Mouse (Mus musculus) left cerebral cortex, adult 2 months (tissue): Measurements from ENCODE around the gene Olfr1411. TPM values are rescaled to one million over a fixed set of nuclear protein-coding genes. Genes with fewer than 3 reads are reported as not detected.

Experiments
- DNase-seq, 2 experiments: peaks; one replicate each; pipeline ENCODE4 v3.0.0; 2021 to 2022; ENCODE audit warnings: low spot score in 2 of 2, mixed read lengths in 1 of 2; ENCODE audit errors: extremely low spot score in 1 of 2
- H3K27ac ChIP-seq: fragments of 200-600 bp; 2 replicates; pipeline ENCODE4 v1.8.1; 2022
- H3K4me3 ChIP-seq: fragments of 200-600 bp; 2 replicates; pipeline ENCODE4 v1.8.1; 2022
- CTCF ChIP-seq: fragments of 200-600 bp; IDR thresholded peaks from 2 replicates; pipeline ENCODE4 v1.8.1; 2022; ENCODE audit warnings: antibody characterized with exemption, mild to moderate bottlenecking, moderate library complexity
- intact Hi-C: fragments of 180-260 bp; cut with DNase I; formaldehyde crosslinking; loops from one replicate; pipeline ENCODE4 v1.15.1; 2025
- long read RNA-seq, 2 experiments: library from polyadenylated mRNA; stranded (forward); transcript quantifications; one replicate each; pipeline ENCODE4 v2.0.0; 2021; ENCODE audit warnings: borderline mapping rate in 2 of 2
- total RNA-seq, 2 experiments: library from RNA; stranded (reverse); gene quantifications; 2 replicates each; pipeline ENCODE4 v1.2.3; 2021

Gene Olfr1411
- total RNA-seq, result not detected
- long read RNA-seq, experiment 1, result 0 reads
- long read RNA-seq, experiment 2, result 0 reads

DNA sequence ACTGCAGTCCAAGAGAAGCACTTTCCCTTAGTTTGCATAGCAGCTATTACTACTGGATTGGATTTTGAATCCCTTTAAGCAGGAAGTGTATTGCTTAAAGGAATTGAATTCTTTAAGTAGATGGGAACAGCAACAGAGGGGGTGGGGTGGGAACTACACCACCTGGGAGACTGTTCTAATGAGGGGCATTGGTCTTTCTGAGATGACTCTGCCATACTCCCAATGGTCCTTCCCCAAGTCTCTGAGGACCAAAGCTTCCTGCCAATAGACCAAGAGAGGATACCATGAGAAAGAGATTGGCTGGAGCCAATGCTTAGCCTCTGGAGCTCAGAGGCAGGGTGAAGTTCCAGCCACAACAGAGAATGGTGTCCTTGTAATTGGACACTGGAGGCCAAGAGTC, at the start of gene Olfr1411:
TSS of gene Olfr1411 (plus strand) at position 301 of the 400 bp plus-strand sequence.
- DNase-seq, result no peak
- no peak within 1 kb of the TSS for H3K27ac ChIP-seq
- H3K4me3 ChIP-seq, result no peak within 1 kb of the TSS
- no peak for TF ChIP-seq CTCF
- intact Hi-C loops, result no loop called here

DNA sequence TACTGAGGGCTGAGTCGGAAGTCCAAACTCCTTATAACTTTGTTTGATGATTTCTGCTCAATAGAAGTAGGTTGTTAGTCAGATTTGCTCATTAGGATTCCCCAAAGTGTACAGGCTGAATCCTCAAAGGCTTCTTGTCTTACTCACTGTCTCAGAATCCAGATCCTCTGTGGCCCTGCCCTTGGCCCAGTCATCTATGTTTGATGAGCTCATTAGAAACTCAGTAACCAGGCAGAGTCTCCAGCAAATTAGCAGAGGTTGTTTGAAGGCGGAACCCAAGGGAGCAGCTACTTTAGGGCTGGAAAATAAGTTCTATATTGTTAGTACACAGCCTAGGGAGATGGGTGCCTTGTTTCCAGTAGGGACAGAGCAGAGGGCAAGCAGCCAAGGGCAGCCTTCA, 48.3 kb upstream of the Olfr1411 start:
- intact Hi-C loops, result no loop called here
- no peak for DNase-seq
- no peak overlapping the region for H3K27ac ChIP-seq

DNA sequence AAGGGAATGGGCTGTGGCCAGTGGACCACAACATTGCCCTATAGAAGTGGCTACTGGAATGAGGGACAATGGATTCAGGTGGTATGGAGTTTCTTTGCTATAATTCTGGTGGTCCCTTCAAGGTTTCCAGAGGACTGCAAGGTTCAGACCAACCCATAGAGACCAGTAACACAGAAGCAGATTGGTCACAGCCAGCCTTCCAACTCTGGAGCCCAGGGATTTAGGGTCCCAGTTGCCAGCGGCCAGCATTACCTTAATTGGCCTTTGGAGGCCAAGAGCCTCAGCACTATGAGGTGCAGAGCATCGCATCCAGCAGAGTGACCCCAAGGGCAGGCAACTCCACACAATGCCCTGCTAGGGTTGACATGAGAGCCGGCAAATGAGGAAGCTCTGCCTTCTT, 23.2 kb upstream of the Olfr1411 start, which contains the start of gene Olfr1413:
TSS of gene Olfr1413 (plus strand) at position 301 of the 400 bp plus-strand sequence.
- intact Hi-C loops, result no loop called here
- DNase-seq, result no peak
- no peak within 1 kb of the TSS for H3K4me3 ChIP-seq
- TF ChIP-seq CTCF, result no peak
- no peak within 1 kb of the TSS for H3K27ac ChIP-seq

More for the DNA sequence above, 48.3 kb upstream of the Olfr1411 start:
- no peak overlapping the region for H3K4me3 ChIP-seq
- no peak for TF ChIP-seq CTCF

DNA sequence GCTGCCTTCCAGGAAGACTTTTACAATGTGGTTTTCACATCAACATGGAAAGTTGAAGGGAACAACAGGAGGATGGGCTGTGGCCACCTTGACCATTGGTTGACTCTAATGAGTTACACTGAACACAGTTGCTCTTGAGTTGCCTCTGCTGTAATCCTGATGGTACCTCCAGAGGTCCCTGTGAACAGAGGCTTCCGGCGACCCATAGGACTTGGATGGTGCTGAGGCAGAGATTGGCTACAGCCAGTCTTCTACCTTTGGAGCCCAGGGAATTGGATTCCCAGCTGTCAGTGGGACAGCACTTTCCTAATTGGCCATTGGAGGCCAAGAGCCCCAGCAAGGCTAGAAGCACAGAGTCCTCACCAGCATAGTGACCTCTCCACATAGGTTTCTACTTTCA, 8.7 kb upstream of the Olfr1411 start, which contains the start of gene Olfr1412:
TSS of gene Olfr1412 (plus strand) at position 301 of the 400 bp plus-strand sequence.
- DNase-seq, result no peak
- intact Hi-C loops, result no loop called here
- Histone ChIP-seq H3K4me3 (no peak within 1 kb of the TSS), H3K27ac (no peak within 1 kb of the TSS)
- no peak for TF ChIP-seq CTCF

DNA sequence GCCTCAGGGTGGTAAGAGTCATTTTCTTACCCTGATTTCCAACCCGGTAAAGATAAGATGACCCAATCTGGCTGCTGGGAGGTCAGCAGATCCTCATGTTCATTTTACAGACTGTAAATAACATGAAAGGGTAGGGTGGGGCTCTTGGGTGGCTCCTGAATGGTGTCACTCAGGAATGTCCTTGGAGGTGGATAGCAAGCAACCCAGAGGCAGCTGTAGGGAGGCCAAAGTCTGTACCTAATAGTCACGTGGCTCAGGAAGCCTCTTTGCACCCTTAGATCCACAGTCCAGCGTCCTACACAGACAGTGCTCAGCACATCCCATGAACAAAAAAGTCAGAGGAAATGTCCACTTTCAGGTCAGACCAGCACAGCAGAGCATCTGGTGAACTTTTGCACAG, 1.8 kb downstream of the Olfr1411 start:
- no peak overlapping the region for H3K4me3 ChIP-seq
- H3K27ac ChIP-seq, result no peak overlapping the region
- no peak for TF ChIP-seq CTCF
- intact Hi-C loops, result no loop called here
- DNase-seq, result no peak

DNA sequence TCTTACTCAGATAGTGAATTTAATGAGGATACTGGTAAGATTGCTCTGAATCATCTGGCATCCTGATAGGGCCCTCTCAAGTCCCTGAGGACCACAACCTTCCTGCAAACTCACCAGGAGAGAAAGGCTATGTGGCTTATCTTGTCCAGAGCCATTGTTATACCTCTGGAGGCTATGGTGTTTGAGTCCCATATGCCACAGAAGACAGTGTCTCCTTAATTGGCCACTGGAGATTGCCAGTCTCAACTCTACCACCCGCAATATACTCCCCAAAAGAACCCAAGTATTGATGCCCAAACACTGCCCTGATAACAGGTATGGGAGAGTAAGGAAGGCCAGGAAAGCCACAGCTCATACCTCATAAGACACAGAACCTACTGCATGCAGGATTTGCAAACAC, 11.3 kb downstream of the Olfr1411 start, which contains the start of gene Olfr1410:
TSS of gene Olfr1410 (plus strand) at position 301 of the 400 bp plus-strand sequence.
- no peak for TF ChIP-seq CTCF
- intact Hi-C loops, result no loop called here
- Histone ChIP-seq H3K4me3 (no peak within 1 kb of the TSS), H3K27ac (no peak within 1 kb of the TSS)
- DNase-seq, result no peak

DNA sequence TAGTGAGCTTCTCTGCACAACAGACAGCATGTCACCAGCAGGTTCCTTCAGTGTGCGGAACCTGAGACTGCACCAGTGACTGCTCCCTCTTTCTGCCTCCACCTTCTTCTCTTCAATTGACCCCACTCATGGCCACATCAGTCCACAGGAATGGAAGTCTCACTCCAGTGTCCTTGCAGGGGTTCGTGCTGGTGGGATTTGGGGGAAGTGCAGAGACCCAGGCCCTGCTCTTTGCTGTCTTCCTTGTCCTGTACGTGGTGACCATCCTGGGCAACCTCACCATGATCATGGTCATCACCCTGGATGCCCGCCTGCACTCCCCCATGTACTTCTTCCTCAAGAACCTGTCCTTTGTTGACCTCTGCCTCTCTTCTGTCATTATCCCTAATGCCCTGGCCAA, 13.5 kb downstream of the Olfr1411 start:
- TF ChIP-seq CTCF, result no peak
- no peak for DNase-seq
- Histone ChIP-seq H3K27ac (no peak overlapping the region), H3K4me3 (no peak overlapping the region)
- intact Hi-C loops, result no loop called here

DNA sequence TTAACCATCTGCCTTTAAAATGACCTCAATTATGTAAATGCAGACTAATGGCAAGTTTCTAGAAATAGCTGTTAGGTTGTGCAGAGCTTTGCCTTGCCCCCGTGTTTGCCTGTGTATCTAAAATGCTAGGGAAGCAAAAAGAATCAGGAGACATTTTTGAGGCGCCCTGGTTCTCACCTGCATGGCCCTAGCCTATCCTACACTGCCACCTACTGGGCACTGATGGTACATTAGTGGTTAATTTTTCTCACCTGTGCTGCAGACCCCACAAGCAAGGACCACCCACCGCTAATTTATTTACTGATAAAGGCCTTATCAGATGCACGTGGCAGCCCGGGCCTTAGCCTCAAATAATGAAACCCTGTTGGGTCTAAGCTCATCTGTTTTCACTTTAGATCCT, 16.8 kb downstream of the Olfr1411 start:
- Histone ChIP-seq H3K4me3 (no peak overlapping the region), H3K27ac (no peak overlapping the region)
- TF ChIP-seq CTCF, result peak; percentile 97
- intact Hi-C loops, result loop anchor here (2.0 kb wide), 1 partner anchor 138 kb away; the partner anchor contains the start of gene Ndufa10
- peak; percentile 55 to 70 for DNase-seq

DNA sequence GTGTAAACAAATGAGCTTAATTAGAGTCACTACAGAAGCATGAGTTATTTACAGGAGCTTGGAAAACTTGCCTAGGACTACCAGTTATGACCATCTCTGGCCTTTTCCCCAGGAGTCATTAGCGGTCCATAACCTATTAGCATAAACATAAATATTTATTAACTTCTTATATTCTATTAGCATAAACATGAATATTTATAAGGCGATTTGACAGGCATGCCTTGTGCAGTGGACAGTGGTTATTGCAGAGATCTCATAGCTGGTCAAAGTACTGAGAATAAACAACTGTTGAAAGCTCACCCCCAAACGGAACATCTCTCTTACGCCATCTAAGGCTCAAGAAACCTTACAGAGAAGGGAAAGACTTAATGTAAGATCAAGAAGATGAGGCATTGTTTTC, 19.0 kb downstream of the Olfr1411 start:
- no peak overlapping the region for H3K27ac ChIP-seq
- TF ChIP-seq CTCF, result no peak
- DNase-seq, result no peak
- intact Hi-C loops, result no loop called here
- no peak overlapping the region for H3K4me3 ChIP-seq

DNA sequence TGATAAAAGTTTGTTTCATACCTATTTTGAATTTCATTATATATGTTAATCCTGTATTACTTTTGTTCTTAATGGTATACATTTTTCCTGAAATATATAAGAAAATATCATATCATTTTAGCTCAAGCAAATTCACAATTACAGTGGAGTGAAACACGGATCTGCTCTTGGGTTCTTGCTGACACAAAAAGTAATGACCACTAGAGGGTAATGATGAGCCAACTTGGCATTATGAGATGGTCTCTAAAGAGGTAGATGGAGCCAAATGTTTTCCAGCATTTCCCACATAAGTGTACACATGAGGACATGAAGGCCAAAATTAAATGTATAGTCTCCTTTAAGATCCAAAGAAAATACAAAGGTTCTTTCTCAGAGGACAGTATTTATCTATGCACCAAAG, 20.3 kb downstream of the Olfr1411 start:
- Histone ChIP-seq H3K27ac (no peak overlapping the region), H3K4me3 (no peak overlapping the region)
- TF ChIP-seq CTCF, result peak; percentile 72
- intact Hi-C loops, result loop anchor here (2.0 kb wide), 1 partner anchor 32 kb away; no protein-coding TSS in a partner anchor
- DNase-seq, result no peak

DNA sequence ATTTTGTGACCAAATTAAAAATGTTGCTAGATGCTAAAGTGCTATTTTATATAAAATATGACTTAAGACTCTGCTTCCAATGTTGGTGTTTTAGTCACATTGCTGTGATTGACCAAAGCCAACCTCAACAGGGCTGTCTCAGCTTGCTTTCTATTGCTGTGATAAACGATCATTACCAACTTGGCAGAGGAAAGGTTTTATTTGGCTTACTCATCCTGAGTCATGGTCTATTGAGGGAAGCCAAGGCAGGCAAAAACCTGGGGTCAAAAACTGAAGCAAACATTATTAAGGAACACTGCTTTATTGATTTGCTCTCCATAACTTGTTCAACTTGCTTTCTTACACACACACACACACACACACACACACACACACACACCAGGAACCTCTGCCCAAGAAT, 21.8 kb downstream of the Olfr1411 start:
- no peak overlapping the region for H3K4me3 ChIP-seq
- DNase-seq, result no peak
- intact Hi-C loops, result no loop called here
- H3K27ac ChIP-seq, result no peak overlapping the region
- TF ChIP-seq CTCF, result no peak

DNA sequence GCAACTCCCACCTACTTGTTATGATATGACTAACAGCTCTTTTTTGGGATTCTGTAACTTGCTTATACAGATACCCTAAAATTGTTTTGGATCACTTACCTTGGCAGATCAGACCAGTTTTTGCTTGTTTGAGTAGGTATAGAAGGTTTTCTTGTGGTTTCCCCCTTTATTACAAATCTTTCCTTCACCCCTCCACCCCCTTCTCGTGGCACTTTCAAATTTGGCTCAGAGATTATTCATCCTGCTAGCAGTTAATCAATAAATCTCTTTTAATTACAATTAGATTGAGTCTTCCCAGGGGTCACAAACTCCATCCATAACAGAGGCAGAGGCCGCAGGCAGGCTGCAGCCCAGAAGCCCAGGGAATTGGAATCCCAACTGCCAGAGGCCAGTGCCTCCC, 23.3 kb downstream of the Olfr1411 start, which contains the start of gene Olfr12:
TSS of gene Olfr12 (plus strand) at position 301 of the 400 bp plus-strand sequence.
- intact Hi-C loops, result no loop called here
- Histone ChIP-seq H3K27ac (no peak within 1 kb of the TSS), H3K4me3 (no peak within 1 kb of the TSS)
- no peak for TF ChIP-seq CTCF
- DNase-seq, result no peak

DNA sequence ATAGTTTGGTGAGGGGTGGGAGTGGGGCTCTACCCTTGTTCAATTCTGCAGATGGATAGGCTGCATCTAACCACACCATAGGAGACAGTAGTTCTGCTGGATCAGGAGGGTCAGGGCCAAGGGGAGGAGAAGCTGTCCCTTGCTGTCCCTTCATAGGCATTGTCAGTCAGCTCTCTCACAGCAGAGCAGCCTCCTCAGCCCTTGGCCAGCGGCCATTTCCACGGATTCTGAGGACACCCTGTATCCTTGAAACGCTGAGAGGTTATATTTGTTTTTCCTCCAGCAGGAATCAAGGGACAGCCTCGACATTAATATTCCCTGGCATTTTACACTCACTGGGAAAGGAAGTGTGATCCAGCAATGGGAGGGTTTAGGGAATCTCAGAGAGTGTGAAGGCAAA, 24.1 kb downstream of the Olfr1411 start:
- intact Hi-C loops, result no loop called here
- TF ChIP-seq CTCF, result no peak
- Histone ChIP-seq H3K27ac (no peak overlapping the region), H3K4me3 (no peak overlapping the region)
- no peak for DNase-seq
